Mouse (Mus musculus) adrenal gland, adult 8-10 months (tissue): ENCODE results near the gene Usp46. TPM values are rescaled to one million over a fixed set of nuclear protein-coding genes. Genes with fewer than 3 reads are reported as not detected.

Experiments used
- DNase-seq: peaks from one replicate; pipeline ENCODE4 v3.0.0; 2022
- total RNA-seq, 4 experiments: library from RNA; stranded (reverse); gene quantifications; 2 replicates each; pipeline ENCODE4 v1.2.4; 2022

The Usp46 gene
- total RNA-seq, 4 experiments from 2014 or later: 35.5 to 44.5 (median 40.4) TPM

- peak; percentile 77 for DNase-seq
These were observed 587 bp upstream of the Usp46 start for GRCm38 (mm10) chr5:74068714-74069321.

DNA sequence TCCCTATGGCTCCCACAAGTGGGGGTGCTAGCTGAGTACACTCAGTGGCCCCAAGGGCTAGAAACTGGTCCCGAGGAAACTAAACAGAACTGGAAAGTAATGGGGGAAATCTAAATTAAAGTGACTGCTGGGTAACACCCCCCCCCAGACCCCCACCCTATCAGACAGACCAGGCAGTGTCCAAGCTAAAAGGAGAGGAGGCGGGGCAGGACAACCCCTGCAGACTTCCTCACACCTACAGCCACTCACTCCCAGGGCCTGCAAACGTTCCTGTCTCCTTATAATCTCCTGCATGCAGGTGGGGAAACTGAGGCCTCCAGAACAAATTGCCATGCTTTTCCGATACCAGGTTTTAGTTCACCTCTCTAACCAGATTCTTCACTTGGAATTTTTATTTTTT, 885 bp downstream of the Usp46 start:
- no peak for DNase-seq

GRCm38 (mm10) chr5:74066416-74067115, 1.7 kb downstream of the Usp46 start:
- DNase-seq: no peak

- DNase-seq: no peak
These were observed 2.5 kb downstream of the Usp46 start for GRCm38 (mm10) chr5:74065565-74066275.

DNA sequence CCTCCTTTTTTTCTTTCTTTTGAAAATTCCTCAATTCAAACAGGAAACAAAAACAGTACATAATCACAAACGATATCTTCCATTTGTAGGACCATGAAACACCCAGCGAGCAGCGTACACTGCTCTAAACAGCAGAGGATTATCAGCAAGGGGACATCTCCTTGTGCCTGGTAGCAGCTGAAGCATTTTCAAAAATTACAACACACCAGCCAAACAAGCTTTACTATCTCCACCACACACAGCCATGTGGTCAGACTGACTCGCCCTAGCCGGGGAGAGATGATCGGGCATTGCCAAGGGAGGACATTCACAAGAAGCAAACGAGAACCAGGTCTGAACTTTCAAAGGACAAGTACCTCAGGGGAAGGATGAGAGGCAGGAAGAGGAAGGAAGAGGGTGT, 3.4 kb downstream of the Usp46 start:
- DNase-seq: no peak

DNA sequence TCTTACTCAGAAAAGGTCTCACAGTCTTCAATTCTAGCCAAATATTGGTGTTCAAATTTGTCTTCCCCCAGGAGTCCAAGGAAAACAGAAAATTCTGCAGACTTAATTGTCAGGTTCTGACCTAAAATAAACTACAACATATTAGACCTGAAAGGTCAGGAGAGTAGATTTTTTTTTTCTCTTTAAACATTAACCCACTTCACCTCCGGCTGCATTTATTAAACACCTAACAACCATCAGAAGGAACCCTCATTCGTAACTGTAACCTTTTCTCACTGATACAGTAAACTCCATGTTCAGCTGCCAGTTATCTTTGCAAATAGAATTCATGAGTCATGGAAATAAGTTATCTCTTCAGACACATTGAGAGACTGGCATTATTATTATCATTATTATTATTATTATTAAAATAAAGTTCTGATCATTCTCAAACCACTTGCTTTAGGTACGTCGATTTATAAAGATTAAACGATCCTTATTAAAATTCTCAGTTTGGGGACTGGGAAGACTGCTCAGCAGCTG, 4.9 kb downstream of the Usp46 start:
- no peak for DNase-seq

DNA sequence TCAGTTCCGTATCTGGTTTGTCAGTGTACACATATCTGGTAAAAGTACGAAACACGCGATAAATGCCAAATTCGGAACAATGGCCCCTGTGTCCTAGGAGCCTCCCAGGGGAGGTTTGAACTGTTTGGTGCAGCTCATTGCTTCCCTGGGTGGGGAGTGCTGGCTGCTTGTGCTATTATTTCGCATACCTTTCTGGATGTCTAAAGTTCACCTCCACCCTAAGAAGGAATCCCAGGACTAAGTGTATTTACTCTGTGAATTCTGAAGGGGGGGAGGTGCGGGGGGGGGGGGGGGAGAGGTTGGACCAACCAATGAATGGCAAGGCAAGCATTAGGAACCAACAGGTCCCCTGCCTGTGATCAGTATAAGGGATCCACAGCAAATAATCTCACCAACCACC, 6.0 kb downstream of the Usp46 start:
- DNase-seq: no peak

DNA sequence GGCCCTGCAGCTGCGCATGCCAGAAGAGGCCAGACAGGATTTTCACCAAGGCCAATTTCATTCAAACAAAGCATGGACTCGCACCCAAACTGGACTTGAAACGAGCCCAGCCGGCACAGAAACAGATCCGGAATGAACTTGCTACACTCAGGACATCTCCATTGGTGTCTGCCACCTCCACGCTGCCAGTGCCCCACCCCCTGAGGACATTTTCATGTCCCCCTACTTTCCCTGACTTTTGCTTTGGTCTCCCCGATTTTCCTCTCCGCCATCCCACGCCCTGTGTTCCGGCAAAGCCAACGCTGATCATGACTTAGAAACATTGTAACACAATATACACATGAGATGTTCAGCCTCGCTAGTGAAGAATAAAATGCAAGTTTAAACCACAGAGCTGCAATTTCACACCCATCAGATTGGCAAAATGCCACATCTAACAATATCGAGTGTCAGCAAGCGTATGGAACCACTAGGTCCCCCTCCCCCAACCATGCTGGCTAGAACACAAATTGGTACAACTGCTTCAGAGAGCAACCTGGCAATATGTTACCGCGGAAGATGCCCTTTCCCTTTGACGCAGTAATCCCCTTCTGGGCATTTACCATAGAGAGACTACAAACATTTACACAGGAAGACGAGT, 6.7 kb downstream of the Usp46 start:
- DNase-seq: no peak

DNA sequence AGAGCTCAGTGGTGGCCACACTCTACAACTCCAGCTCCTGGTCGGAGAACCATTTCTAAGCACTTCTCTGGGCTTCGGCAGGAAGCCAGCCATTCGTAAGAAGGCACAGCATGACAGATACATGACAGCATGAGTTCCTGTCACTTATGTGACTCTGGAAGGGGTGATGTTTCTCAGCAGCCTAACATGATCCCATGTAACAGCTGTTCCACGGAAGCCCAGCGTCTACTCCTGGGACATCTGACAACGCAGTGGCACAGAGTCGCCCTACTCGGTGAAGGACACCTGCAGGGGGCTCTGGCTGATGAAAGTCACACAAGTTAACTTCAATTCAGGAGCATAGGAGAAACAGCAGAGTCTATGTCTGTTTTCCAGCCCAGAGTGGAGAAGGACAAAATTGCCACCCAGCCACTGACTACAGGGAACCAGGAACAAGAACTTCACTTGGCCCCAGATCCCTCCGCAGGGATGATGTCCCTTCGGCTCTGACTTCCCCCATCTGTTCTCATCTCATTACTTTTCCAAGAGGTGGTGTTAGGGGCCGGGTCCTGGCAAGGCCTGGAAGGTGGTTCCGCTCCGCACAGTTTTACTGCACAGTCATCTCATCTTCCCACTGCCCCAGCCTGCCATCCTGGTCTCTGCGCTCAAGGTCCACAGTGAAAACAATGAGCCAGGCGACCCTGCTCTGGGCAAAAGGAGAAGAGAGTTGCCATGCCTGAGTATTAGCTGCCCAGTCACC, 15.9 kb downstream of the Usp46 start:
- no peak for DNase-seq

- DNase-seq: peak; percentile 25
These were observed 16.6 kb downstream of the Usp46 start for GRCm38 (mm10) chr5:74051394-74052170.

DNA sequence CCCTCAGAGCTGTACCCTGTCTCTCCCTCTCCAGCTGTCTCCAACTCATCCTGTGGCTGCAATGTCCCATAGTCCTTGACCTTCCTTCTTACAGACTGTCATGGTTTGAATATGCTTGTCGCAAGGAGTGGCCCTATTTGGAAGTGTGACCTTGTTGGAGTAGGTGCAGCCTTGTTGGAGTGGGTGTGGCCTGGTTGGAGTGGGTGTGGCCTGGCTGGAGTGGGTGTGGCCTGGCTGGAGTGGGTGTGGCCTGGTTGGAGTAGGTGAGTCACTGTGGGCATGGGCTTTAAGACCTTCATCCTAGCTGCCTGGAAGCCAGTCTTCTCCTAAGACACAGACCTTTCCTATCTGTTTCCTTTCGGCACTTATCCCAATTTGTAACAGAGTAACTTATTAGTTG, 17.3 kb downstream of the Usp46 start:
- DNase-seq: peak; percentile 61

DNA sequence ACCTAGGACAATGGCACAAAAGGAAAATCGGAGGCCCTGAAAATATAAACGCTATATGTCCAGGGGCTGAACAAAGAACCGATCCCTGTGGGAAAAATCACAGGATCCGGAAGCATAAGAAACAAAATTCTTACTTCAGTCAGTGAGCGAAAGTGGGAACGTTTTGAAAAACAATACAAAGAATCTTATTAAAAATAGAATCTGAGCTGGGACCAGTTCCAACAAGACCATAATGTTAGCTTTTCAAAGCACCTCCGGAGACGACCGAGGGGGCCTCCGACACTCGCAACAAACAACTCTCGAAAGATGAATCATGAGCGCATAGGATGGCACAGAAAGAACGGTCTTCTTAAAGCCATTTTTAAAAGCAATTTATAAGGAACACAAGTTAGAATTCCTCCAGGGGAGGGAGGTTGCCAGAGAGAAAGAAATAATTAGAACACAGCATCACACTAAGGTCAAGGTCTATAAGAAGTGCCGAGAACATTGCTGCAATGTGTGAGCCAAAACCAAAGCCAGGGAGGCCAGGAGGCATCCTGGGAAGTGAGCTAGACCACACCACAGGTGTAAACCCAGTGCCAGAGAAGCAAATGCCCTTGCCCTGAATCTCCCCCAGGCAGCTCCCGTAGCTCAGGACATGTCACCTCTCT, 19.3 kb downstream of the Usp46 start:
- no peak for DNase-seq

DNA sequence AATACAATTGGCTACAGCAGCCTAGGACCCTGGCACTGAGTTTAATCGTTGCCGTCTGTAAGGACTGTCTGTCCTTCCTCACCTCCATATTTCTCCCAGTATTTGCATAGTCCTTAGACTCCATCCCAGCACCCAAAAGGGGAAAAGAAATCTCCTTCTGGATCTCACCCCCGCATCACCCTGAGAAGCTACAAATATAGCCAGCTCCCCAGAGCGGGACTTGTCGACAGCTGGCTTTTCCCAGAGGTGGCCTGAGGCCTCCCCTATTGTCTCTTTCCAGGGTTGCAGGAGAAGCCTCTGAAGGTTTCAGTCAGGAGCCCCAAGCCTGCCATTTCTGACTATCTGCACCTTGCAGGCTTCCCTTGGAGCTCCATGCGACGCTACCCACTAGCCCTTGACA, 23.6 kb downstream of the Usp46 start:
- DNase-seq: no peak

GRCm38 (mm10) chr5:74042796-74043340, 25.4 kb downstream of the Usp46 start:
- DNase-seq: no peak

- DNase-seq: no peak
These were observed 27.7 kb downstream of the Usp46 start for GRCm38 (mm10) chr5:74040541-74040940.

- no peak for DNase-seq
These were observed 32.8 kb downstream of the Usp46 start for GRCm38 (mm10) chr5:74035454-74035853.

DNA sequence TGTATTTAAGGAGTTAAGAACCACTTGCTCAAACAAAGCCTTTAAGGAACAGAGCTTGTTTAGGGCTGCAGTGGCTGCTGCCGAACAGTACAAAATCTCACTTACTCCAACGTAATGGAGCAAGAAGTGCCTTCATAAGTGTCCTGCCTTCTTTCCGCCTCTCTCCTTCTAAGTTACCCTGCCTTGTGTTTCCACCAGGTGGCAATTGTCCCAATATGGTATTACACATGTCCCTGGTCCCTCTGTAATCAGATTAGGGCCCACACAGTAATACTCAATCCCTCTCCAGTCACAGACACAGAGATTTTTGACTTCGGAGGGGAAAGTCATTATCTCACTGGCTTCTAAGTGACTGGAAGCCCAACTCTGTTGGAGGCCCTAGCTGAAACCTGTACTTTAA, 34.1 kb downstream of the Usp46 start:
- DNase-seq: no peak

DNA sequence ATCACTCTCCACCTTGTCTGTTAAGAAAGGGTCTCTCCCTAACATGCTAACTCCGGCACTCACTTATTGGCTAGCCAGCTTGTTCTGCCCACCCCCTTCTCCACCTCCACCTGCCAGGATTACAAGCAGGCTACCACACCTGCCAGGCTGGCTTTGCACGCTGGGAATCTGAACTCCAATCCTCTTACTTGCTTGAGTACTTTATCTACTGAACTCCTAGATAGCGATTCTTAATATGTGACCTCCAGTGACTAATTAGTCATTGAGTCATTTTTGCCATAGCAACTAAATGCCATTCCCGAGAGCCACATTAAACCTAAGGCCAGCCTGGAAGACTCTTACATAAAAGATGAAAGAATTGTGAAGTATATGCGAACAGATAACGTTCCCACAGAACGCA, 38.4 kb downstream of the Usp46 start:
- DNase-seq: no peak

- no peak for DNase-seq
These were observed 39.3 kb downstream of the Usp46 start for GRCm38 (mm10) chr5:74028691-74029479.

DNA sequence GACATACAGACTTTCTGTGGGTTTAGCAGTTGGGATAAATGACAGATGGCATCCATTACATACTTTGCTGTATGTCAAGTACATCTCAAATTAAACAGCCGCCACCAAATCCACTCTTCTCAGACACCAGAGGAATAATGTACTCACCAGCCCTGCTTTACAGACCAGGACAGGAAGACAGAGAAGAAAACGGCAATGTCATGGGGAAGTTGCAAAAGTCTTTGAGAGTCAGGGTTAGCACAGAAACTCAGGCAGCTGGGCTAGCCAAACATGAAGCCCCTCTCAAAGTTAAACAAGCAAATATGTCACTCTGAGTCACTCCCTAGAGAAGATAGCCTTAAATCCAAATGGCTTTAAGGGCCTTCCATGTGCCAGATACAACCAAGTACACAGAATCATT, 40.0 kb downstream of the Usp46 start:
- DNase-seq: no peak
